ENCODE assay signal across 8 mouse cellular contexts in genomic region chr9:41157020-41157871, GRCm38 (mm10). TPM values are rescaled to one million over a fixed set of nuclear protein-coding genes. Genes with fewer than 3 reads are reported as not detected.
DNase-seq lines count a peak whose midpoint lies in the region; ATAC-seq and TF ChIP-seq lines count a peak whose summit lies in the region.

No protein-coding gene starts in this region.

- H3K9me3 ChIP-seq in G1E (replicated peaks) = no peaks in the 10 kb centered on the region
- H3K9me3 ChIP-seq in forebrain, postnatal 0 days (ENCODE audit: low read length) = no peaks in the 10 kb centered on the region
- H3K9me3 ChIP-seq in lung, embryonic 15.5 days = no peaks in the 10 kb centered on the region

- whole genome bisulfite sequencing in forebrain, postnatal 0 days = under 1% methylated on average over 68 of the region's 82 CpGs
- under 1% methylated on average over 81 of the region's 82 CpGs for WGBS in lung, embryonic 15.5 days

- H3K36me3 ChIP-seq in G1E (replicated peaks) = peaks cover 18% of the 10 kb centered on the region
- no peaks in the 10 kb centered on the region for H3K36me3 ChIP-seq in forebrain, postnatal 0 days (ENCODE audit: insufficient read depth)
- no peaks in the 10 kb centered on the region for H3K36me3 ChIP-seq in lung, embryonic 15.5 days

- peak overlapping the region; percentile 88 for H3K9ac ChIP-seq in forebrain, postnatal 0 days
- H3K9ac ChIP-seq in lung, embryonic 15.5 days = peak overlapping the region; percentile 51

- H3K4me1 ChIP-seq in G1E (ENCODE audit: insufficient read depth, low read depth, low read length) = peaks cover 74% of the 10 kb centered on the region
- peaks cover 10% of the 10 kb centered on the region; the same call in 1 of the 2 replicates for H3K4me1 ChIP-seq in forebrain, postnatal 0 days (ENCODE audit: insufficient read depth)
- peaks cover 21% of the 10 kb centered on the region for H3K4me1 ChIP-seq in lung, embryonic 15.5 days

- no peaks in the 10 kb centered on the region for H3K27me3 ChIP-seq in G1E (ENCODE audit: insufficient read depth, low read length)
- no peaks in the 10 kb centered on the region; the same call in 1 of the 2 replicates for H3K27me3 ChIP-seq in forebrain, postnatal 0 days (ENCODE audit: insufficient read depth, low read length)
- H3K27me3 ChIP-seq in lung, embryonic 15.5 days = peaks cover 19% of the 10 kb centered on the region; the same call in 1 of the 2 replicates

- no peak for TF ChIP-seq CTCF in G1E (IDR thresholded peaks at IDR 0.05; ENCODE audit: low read depth, low read length)
- TF ChIP-seq CTCF in forebrain, postnatal 0 days (IDR thresholded peaks at IDR 0.05; ENCODE audit: low read depth) = no peak

- peak overlapping the region; percentile 68 for H3K4me2 ChIP-seq in forebrain, postnatal 0 days (ENCODE audit: low read depth)
- peak overlapping the region; percentile 83 for H3K4me2 ChIP-seq in lung, embryonic 15.5 days

- ATAC-seq in G1E (ENCODE audit: extremely low read depth, insufficient number of reproducible peaks, low FRiP score, poor library complexity, severe bottlenecking) = no peak
- ATAC-seq in forebrain, postnatal 0 days = peak; percentile 88
- ATAC-seq in lung, embryonic 15.5 days (ENCODE audit: borderline replicate concordance, extremely low read depth, low FRiP score, low TSS enrichment) = peak; percentile 84

- H3K27ac ChIP-seq in forebrain, postnatal 0 days (ENCODE audit: low read depth, low read length) = peak overlapping the region; percentile 86
- H3K27ac ChIP-seq in lung, embryonic 15.5 days = peak overlapping the region; percentile 73

- peak overlapping the region; percentile 91 for H3K4me3 ChIP-seq in G1E (ENCODE audit: low read depth, low read length)
- H3K4me3 ChIP-seq in forebrain, postnatal 0 days (ENCODE audit: low read depth, low read length) = peak overlapping the region; percentile 74
- H3K4me3 ChIP-seq in lung, embryonic 15.5 days = peak overlapping the region; percentile 66

- peak; percentile 53 for DNase-seq in G1E (ENCODE audit: low spot score)
- DNase-seq in cerebellum, adult 8-10 months = peak; percentile 86
- peak; percentile 90 for DNase-seq in forebrain, postnatal 0 days
- peak; percentile 76 for DNase-seq in heart, postnatal 4 days
- peak; percentile 60 to 79 for DNase-seq in layer of hippocampus, adult 8-10 months (ENCODE audit: low spot score in 2 of 2)
- DNase-seq in ovary, postnatal 10 days (ENCODE audit: low spot score) = peak; percentile 44
- peak; percentile 18 for DNase-seq in thymus, postnatal 0 days (ENCODE audit: low spot score)

RNA-seq across cellular contexts. Expression of gene Ubash3b, which starts 4.3 kb away (rescaled TPM):
- total RNA-seq in G1E (2014; fragmentation: Nextera tagmentation) = 30.9 and 33.0 TPM in 2 replicates
- total RNA-seq in G1E (2017) = 20.9 TPM in 2 replicates
- 14.2 and 16.4 TPM in 2 replicates for polyA plus RNA-seq in G1E (2012)
- 17.8 and 23.8 TPM in 2 replicates for total RNA-seq in forebrain, postnatal 0 days (2014; rRNA removed)
- 17.1 and 25.4 TPM in 2 replicates for polyA plus RNA-seq in forebrain, postnatal 0 days (2015; fragmentation: Nextera tagmentation; extraction: Ambion mirVana)
- 1 to 10 TPM; 6.2 to 6.9 TPM for total RNA-seq in heart, postnatal 4 days (2021)
- 10 to 100 TPM; 26.1 to 30.8 (median 29.7) TPM for total RNA-seq in layer of hippocampus, adult 8-10 months (2022)
- polyA plus RNA-seq in lung, embryonic 15.5 days (2015; fragmentation: Nextera tagmentation; extraction: Ambion mirVana) = 5.5 and 6.3 TPM in 2 replicates
- 4.0 TPM in 2 replicates for polyA plus RNA-seq in thymus, postnatal 0 days (2015; fragmentation: Nextera tagmentation; extraction: Ambion mirVana)

Comparison
In these comparisons a context has a peak if more than half of its experiments do, and no peak if none do; other contexts are left out.
1. DNase-seq: peak in every context shown above with its lines; median percentile 90 in forebrain, postnatal 0 days; 86 in cerebellum, adult 8-10 months; 76 in heart, postnatal 4 days; 70 in layer of hippocampus, adult 8-10 months; 53 in G1E; 44 in ovary, postnatal 10 days; 18 in thymus, postnatal 0 days.